Mouse (Mus musculus): Measurements from ENCODE around the gene Zfp108.

Gene Zfp108

GRCm38 (mm10) chr7:24286916-24287315, 32.3 kb downstream of the Zfp108 start:
- DNase-seq, result no peak

GRCm38 (mm10) chr7:24287670-24288069, 33.1 kb downstream of the Zfp108 start:
- DNase-seq, result no peak

GRCm38 (mm10) chr7:24288512-24288911, 33.9 kb downstream of the Zfp108 start:
- no peak for DNase-seq

- DNase-seq, result no peak
Observed at GRCm38 (mm10) chr7:24290106-24290693, 35.6 kb downstream of the Zfp108 start.

DNA sequence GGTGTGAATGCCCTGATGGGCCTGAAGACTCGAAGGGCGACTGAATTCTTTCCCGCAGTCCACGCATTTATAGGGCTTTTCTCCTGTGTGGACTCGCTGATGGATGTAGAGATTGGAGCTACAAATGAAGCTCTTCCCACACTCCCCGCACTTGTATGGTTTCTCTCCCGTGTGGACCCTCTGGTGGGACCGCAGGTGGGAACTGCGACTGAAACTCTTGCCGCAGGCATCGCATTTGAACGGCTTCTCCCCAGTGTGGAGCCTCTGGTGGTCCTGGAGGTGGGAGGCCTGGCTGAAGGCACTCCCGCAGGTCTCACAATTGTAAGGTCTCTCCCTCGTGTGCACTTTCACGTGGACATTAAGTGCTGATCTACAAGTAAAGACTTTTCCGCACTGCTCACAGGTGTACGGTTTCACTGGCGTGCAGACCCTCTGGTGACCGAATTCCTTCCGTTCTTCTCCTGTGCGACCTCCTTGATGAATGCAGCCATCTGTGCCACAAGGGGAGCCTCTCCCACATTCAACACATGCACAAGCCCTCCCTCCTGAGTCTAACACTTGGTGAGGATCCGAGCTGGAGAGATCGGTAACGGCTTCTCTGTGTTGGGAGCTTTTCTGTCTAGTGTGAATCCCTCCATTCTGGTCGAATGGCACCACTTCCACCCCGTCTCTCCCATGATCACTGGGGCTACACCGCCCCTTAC, 36.9 kb downstream of the Zfp108 start:
- no peak for DNase-seq

DNA sequence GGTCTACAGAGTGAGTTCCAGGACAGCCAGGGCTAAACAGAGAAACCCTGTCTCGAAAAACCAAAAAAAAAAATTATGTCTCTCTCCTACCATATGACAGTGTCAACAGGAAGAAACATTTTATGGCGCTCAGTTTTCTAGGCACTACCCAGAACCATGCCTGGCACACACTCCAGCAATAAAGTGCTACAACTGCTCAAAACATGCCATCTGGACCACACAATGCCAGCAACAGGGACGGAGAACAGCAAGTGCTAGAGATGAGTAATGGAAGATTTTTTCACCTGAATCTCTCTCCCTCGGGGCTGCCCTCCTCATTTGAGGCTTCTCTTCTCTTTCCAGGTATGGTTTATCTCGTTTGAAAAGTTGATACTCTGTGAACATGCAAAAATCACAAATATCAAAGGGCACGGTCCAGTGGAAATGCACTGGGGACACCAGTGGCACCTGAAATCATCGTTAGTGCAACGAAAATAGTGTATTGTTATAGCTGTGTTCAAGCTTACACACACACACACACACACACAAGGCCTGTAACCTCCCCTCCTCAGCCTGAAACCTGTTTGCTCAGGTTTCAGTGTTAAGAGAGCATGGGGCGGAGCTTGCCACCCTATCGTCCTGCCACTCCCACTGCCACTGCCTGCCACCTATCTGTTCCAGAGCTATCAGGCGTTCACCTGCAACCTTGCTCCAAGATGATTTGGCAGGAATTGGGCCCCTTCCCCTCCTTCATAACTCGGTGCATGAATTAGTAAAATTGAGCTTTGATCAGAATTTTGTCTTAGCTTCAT, 38.7 kb downstream of the Zfp108 start:
- DNase-seq, result no peak

- no peak for DNase-seq
Observed at GRCm38 (mm10) chr7:24294763-24295162, 40.2 kb downstream of the Zfp108 start.

DNA sequence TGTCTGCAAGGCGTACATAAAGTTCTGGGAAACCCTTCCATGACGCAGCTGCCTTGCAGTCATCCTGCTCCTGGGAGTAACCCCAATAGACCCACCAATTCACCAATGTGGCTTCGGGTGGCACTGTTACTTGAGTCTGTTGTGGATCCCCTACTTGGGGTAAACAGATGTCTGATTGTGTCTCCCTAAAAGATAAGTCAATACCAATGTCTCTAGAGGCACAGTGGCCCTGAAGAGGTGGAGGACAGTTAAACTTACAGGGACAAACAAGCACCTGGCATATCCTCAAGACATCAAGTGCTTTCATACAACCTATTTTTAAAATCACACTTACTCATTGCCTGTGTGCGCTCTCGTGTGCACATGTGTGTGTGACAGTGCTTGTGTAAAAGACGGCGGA, 40.8 kb downstream of the Zfp108 start:
- DNase-seq, result no peak

DNA sequence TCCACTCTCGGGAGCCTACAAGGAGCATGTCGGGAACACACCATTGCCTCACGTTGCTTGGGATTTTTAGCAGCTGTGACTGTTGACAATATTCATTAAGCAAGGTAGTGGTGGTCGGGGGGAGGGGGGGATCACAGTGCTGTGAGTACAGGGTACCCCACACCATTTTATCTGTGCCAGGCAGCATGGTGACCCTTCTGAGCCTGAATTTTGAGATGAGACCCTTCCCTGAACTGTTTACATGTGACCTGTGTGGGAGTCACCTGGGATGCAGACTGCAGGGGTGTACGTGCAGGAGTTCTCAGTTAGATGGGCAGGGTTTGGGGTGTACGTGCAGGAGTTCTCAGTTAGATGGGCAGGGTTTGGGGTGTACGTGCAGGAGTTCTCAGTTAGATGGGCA, 41.8 kb downstream of the Zfp108 start:
- DNase-seq, result no peak

DNA sequence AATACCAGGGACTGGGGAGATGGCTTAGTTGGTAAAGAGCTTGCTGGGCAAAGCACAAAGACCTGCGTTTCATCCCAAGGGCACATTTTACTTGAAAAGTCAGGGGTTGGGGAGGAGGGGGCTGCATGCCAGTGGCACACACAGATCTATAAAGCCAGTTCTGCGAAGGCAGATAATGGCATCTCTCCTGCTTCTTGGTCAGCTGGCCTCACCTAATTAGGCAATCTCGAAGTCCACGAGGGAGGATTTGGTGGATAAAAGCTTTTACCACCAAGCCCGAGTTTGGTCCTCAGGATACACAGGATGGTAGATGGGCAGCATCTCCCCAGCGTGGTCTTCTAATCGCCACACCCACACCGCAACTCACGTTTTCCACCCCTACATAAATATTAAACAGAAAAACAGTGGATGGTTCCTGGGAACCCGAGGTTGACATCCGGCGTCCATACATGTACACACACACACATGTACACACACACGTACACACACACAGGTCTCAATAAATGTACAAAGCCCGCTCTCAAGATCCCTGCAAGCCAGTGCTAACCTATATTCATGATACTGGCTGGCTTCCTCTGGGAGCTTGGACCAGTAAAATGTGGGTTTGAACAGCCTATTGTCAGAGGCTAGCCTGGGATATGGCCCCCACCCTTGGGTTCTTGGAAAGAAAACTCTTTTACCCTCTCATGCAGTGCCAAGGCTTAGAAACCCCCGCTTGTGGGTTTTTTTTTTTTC, 42.9 kb downstream of the Zfp108 start:
- DNase-seq, result no peak

DNA sequence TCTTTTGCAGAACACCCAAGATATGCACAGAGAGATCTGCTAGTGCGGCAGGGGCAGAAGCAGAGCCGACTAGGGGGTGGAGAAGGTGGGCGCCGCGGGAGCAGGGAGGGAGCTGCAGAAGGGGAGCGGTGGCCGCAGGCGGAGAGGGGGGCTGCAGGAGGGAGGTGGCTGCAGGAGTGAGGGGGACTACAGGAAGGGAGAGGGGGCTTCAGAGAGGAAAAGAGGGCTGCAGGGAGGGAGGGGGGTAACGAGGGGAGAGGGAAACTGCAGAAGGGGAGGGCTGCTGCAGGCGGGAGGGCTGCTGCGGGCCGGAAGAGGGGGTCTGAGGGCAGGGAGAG, 44.0 kb downstream of the Zfp108 start:
- peak; percentile 51 for DNase-seq

DNA sequence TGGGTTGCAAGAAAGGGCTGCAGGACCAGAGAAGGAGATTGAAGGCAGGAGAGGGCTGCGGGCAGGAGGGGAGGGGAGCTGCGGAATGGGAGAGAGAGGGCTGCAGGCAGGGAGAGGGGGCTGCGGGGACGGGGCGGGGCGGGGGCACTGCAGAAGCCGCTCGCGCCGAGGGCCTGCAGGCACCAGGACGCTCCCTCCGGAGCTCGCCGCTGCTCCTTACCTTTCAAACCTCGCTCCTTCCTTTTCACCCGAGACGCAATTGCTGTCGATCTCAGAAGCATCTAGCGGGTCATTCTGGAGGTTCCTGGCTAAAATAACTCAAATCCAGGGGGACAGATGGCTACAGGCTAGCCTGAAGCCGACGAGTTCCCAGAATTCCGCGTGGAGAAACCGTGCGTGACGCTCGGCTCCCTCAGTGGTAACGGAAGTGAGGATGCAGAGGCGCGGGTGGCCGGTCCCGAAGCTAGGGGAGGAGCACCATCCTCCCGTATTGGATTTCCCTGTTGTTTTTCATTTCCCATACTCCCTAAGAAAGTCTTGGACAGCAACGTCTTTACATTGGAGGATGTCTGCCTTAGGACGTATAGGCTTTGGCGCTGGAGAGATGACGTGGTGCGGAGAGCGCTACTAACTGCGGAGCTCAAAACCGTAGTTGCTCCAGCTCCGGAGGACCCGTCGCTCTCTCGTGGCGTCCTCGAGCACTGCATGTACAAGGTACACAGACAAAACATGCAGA, 44.5 kb downstream of the Zfp108 start:
- peak; percentile 87 for DNase-seq

DNA sequence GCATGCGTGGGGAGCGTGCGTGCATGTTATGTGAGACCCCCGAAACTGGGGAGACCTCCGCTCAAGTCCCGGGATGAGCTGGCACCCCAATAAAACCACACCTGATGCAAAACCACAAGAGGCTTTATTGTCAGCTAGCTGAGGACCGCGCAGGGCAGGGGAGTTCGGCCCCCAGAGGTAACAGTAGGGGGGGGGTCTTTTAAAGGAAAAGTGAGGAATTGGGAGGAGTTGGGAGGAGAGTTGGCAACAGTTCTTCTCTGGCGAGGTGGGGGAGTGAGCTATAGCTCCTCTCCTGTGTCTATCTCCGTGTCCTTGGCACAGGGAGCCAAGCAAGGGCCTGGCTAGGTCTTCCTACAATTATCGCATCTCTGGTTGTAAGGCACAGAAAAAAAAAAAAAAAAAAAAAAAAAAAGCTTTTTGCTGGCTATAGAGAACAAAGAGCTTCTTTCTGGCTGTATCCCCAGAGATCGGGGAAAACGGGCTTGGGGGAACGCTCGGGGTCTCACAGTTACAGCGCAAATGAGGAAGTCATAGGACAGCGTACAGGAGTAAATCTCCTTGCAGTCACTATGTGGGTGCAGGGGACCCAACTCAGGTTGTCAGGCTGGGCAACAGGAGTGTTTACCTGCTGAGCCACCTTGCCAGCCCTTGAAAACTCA, 45.4 kb downstream of the Zfp108 start:
- peak; percentile 73 for DNase-seq

GRCm38 (mm10) chr7:24300771-24301282, 46.2 kb downstream of the Zfp108 start, which contains the start of gene Zfp61:
Gene Zfp61, minus strand, starts transcription at chr7:24301232.
- DNase-seq, result no peak
